Mouse (Mus musculus): ENCODE data around the gene Galk2. TPM values are rescaled to one million over a fixed set of nuclear protein-coding genes. Genes with fewer than 3 reads are reported as not detected.
A peak's percentile ranks its signal among the peaks of the same experiment; 100 is the strongest.

Gene Galk2
- polyA plus RNA-seq, 1 experiment from 2014 or later: 28.0 TPM

- no peak for ATAC-seq (ENCODE audit: low FRiP score)
- Histone ChIP-seq H3K27ac (no peak overlapping the region), H3K4me3 (replicated peaks) (no peak overlapping the region), H3K4me2 (no peak overlapping the region), H3K9ac (no peak overlapping the region), H3K27me3 (no peaks in the 10 kb centered on the region), H3K36me3 (replicated peaks) (no peaks in the 10 kb centered on the region), H3K4me1 (no peaks in the 10 kb centered on the region; the same call in 1 of the 2 replicates), H3K9me3 (no peaks in the 10 kb centered on the region)
- WGBS: 70% methylated on average over 5 of the region's 5 CpGs
Measured at GRCm38 (mm10) chr2:125975808-125976345, 117.0 kb downstream of the Galk2 start.

DNA sequence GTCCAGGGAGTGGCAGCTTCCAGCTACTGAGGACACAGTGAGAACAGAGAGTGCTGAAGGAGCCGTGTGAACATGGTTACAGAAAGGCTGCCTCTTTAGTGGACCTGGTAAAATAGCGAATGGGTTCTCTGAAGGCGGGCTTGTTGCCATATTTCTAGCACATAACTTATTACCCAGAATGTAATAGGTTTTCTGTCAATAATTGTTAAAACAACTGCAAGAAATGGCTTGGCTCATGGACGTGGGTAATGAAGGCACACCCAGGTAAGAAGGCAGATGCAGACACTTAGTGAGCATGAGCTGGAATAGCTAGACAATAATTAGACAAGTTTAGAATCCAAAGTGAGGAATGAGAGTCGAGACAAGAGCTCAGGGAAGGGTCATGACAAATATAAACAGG, 143.4 kb downstream of the Galk2 start:
- Histone ChIP-seq H3K4me2 (no peak overlapping the region), H3K27me3 (no peaks in the 10 kb centered on the region), H3K9me3 (no peaks in the 10 kb centered on the region), H3K27ac (no peak overlapping the region), H3K36me3 (replicated peaks) (no peaks in the 10 kb centered on the region), H3K9ac (no peak overlapping the region), H3K4me3 (replicated peaks) (no peak overlapping the region), H3K4me1 (no peaks in the 10 kb centered on the region)
- no peak for ATAC-seq (ENCODE audit: low FRiP score)
- 81% methylated on average over 5 of the region's 5 CpGs for WGBS

GRCm38 (mm10) chr2:126006088-126006487, 147.2 kb downstream of the Galk2 start:
- 48% methylated on average over 3 of the region's 3 CpGs for WGBS
- no peak overlapping the region for H3K4me2 ChIP-seq
- no peaks in the 10 kb centered on the region for H3K36me3 ChIP-seq (replicated peaks)
- H3K27ac ChIP-seq: no peak overlapping the region
- no peaks in the 10 kb centered on the region for H3K4me1 ChIP-seq
- peak; percentile 70; the same call in 1 of the 2 replicates for ATAC-seq (ENCODE audit: low FRiP score)
- no peak overlapping the region for H3K4me3 ChIP-seq (replicated peaks)
- no peaks in the 10 kb centered on the region for H3K27me3 ChIP-seq
- H3K9ac ChIP-seq: no peak overlapping the region
- H3K9me3 ChIP-seq: no peaks in the 10 kb centered on the region

DNA sequence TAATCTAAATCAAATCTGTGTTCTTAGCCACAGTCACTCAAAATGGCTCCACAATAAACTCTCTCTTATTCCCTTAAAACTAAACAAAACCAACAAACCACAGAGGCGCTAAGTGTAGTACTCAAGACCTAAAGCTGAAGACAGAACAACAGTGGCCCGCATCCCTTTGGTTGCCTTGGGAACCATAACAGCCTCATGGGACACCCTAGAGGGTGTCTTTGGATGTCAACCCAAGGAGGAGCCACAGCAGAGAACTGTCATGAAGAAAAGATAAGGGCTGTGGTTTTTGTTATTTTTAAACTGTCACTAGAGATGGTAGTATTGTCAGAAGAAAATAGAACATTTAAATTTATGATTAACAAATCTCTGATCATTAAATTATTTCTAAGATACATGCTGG, 147.8 kb downstream of the Galk2 start:
- H3K4me3 ChIP-seq (replicated peaks): no peak overlapping the region
- no peaks in the 10 kb centered on the region for H3K27me3 ChIP-seq
- H3K9ac ChIP-seq: no peak overlapping the region
- no peak overlapping the region for H3K4me2 ChIP-seq
- H3K4me1 ChIP-seq: no peaks in the 10 kb centered on the region
- no peak overlapping the region for H3K27ac ChIP-seq
- WGBS: 77% methylated on average over 2 of the region's 2 CpGs
- no peaks in the 10 kb centered on the region for H3K36me3 ChIP-seq (replicated peaks)
- H3K9me3 ChIP-seq: no peaks in the 10 kb centered on the region
- ATAC-seq (ENCODE audit: low FRiP score): no peak

- Histone ChIP-seq H3K4me3 (replicated peaks) (no peak overlapping the region), H3K36me3 (replicated peaks) (no peaks in the 10 kb centered on the region), H3K27me3 (no peaks in the 10 kb centered on the region), H3K9ac (no peak overlapping the region), H3K9me3 (no peaks in the 10 kb centered on the region), H3K27ac (no peak overlapping the region), H3K4me1 (peaks cover 22% of the 10 kb centered on the region), H3K4me2 (peak overlapping the region; percentile 8; the same call in 1 of the 2 replicates)
- WGBS: 28% methylated on average over 12 of the region's 12 CpGs
- peak; percentile 77 for ATAC-seq (ENCODE audit: low FRiP score)
Measured at GRCm38 (mm10) chr2:126014989-126015710, 156.2 kb downstream of the Galk2 start.

GRCm38 (mm10) chr2:126015763-126016473, 157.0 kb downstream of the Galk2 start:
- no peaks in the 10 kb centered on the region for H3K36me3 ChIP-seq (replicated peaks)
- no peaks in the 10 kb centered on the region for H3K27me3 ChIP-seq
- peak overlapping the region; percentile 56 for H3K27ac ChIP-seq
- WGBS: 5% methylated on average over 3 of the region's 3 CpGs
- no peak overlapping the region for H3K9ac ChIP-seq
- H3K4me3 ChIP-seq (replicated peaks): no peak overlapping the region
- peak overlapping the region; percentile 0; the same call in 1 of the 2 replicates for H3K4me2 ChIP-seq
- peaks cover 22% of the 10 kb centered on the region for H3K4me1 ChIP-seq
- H3K9me3 ChIP-seq: no peaks in the 10 kb centered on the region
- peak; percentile 88 for ATAC-seq (ENCODE audit: low FRiP score)

DNA sequence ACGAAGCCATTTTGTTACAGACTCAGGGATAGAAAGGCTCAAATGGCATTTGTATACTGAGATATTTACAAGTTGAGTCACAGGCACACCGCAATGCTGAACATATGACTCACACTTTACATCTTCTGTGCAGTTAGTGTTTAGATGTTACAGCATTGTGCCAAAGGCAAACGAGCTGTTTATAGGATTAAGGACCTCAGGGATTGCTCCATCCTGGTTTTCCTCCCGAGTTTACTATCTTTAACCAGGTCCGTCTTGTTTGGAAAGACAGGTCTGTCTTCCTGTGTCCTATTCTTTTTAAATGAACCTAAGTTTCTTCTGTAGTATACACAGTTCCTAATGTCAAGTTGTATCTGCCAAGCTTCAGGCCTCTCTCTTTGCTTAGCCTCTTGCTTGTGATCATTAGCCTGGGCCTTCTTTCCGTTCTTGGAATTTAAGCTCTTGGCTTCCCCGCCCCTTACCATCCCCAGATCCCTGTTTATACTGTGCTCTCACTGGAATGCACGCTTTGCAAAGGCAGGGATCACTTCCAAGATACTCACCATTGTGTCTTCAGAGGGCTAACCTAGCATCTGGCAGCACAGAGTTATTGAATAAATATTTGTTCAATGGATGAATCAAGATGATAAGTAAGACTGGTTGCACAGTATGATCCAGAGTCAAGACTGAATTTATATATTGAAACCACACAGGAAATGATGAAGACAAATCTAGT, 172.4 kb downstream of the Galk2 start:
- Histone ChIP-seq H3K27ac (no peak overlapping the region), H3K4me2 (no peak overlapping the region), H3K9ac (no peak overlapping the region), H3K9me3 (no peaks in the 10 kb centered on the region), H3K36me3 (replicated peaks) (no peaks in the 10 kb centered on the region), H3K4me1 (peaks cover 3% of the 10 kb centered on the region; the same call in 1 of the 2 replicates), H3K27me3 (no peaks in the 10 kb centered on the region), H3K4me3 (replicated peaks) (no peak overlapping the region)
- no peak for ATAC-seq (ENCODE audit: low FRiP score)
- WGBS: 52% methylated on average over 8 of the region's 8 CpGs

DNA sequence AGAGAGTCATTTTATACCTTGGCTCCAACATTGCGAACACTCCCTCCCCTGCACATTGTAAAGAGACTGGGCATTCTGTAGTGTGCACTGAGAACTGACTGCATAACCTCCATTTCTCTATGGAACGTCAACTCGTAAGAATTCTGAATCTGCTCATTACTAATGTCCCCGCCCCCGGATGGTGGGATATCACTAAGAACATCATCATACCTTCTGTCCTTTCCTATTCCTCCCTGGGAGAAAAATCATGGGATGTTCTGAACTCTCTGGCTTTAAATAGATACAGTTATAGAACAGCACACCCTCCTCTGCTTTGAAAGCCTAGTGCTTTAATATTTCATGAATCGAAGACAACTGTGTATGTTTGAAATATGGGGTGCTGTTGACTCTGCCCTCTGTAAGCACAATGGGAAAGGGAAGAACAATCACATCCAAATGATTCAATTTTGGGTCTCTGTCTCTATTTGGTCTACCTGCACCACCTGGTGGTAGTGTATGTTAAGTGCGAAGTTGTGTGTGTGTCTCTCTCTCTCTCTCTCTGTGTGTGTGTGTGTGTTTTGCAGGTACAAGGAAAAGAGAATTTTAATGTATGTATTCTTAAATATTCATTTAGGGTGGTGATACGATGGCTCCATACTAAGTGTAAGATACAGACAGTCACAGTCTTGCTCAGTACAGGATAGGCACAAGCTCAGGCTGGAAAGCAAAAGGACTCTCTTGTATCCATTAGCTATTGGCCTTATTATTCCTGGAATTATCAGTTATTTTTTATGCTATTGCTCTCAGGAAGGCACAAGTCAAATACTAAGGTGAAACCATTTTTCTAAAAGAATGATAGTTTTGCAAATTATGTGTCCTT, 174.4 kb downstream of the Galk2 start:
- no peak overlapping the region for H3K9ac ChIP-seq
- no peaks in the 10 kb centered on the region for H3K9me3 ChIP-seq
- WGBS: 85% methylated on average over 8 of the region's 8 CpGs
- H3K4me1 ChIP-seq: peaks cover 3% of the 10 kb centered on the region; the same call in 1 of the 2 replicates
- no peak overlapping the region for H3K4me2 ChIP-seq
- no peak overlapping the region for H3K27ac ChIP-seq
- no peaks in the 10 kb centered on the region for H3K27me3 ChIP-seq
- ATAC-seq (ENCODE audit: low FRiP score): peak; percentile 64; the same call in 1 of the 2 replicates
- no peak overlapping the region for H3K4me3 ChIP-seq (replicated peaks)
- H3K36me3 ChIP-seq (replicated peaks): no peaks in the 10 kb centered on the region

Other genes with a start within 250 kb of the Galk2 start
- gene Cep152, start 234.0 kb upstream of the Galk2 start, polyA plus RNA-seq (2016; fragmentation: Nextera tagmentation; extraction: Ambion mirVana): 11.4 and 12.2 TPM in 2 replicates
- 297 and 310 TPM in 2 replicates for gene Eid1, start 186.0 kb upstream of the Galk2 start, polyA plus RNA-seq (2016; fragmentation: Nextera tagmentation; extraction: Ambion mirVana)
- gene Shc4, start 135.0 kb upstream of the Galk2 start, polyA plus RNA-seq (2016; fragmentation: Nextera tagmentation; extraction: Ambion mirVana): 1.5 TPM in 2 replicates
- gene Secisbp2l, start 76.2 kb upstream of the Galk2 start, polyA plus RNA-seq (2016; fragmentation: Nextera tagmentation; extraction: Ambion mirVana): 30.1 and 31.1 TPM in 2 replicates
- gene Cops2, start within 50 bp of the Galk2 start, polyA plus RNA-seq (2016; fragmentation: Nextera tagmentation; extraction: Ambion mirVana): 80.7 and 81.3 TPM in 2 replicates
- 0.83 and 1.1 TPM in 2 replicates for gene Fgf7, start 175.5 kb downstream of the Galk2 start, polyA plus RNA-seq (2016; fragmentation: Nextera tagmentation; extraction: Ambion mirVana)

Measured in forebrain, embryonic 12.5 days (tissue).